Mouse (Mus musculus) ES-Bruce4 (cell line): ENCODE measurements around the gene Tmem125. TPM values are rescaled to one million over a fixed set of nuclear protein-coding genes. Genes with fewer than 3 reads are reported as not detected.
"Not testable (repeated sequence)": the region's sequence is repeated elsewhere in the genome, so short reads cannot be mapped to it uniquely, and the experiment has no call there.

Experiments
- H3K27ac ChIP-seq: 2 replicates; pipeline ENCODE4 v1.5.1; 2012; ENCODE audit warnings: low read length, inconsistent platforms; ENCODE audit not compliant: insufficient read depth
- H3K27me3 ChIP-seq: 2 replicates; pipeline ENCODE4 v1.6.1; 2012; ENCODE audit warnings: mild to moderate bottlenecking, low read length, inconsistent platforms; ENCODE audit not compliant: control insufficient read depth, poor library complexity, insufficient read depth, severe bottlenecking
- H3K36me3 ChIP-seq: 2 replicates; pipeline ENCODE4 v1.6.1; 2012; ENCODE audit warnings: inconsistent platforms, mild to moderate bottlenecking, low read length, moderate library complexity; ENCODE audit not compliant: control insufficient read depth, poor library complexity, insufficient read depth, severe bottlenecking
- H3K4me1 ChIP-seq: one replicate; pipeline ENCODE4 v1.8.1; 2011; ENCODE audit warnings: low read length; ENCODE audit not compliant: control insufficient read depth, insufficient read depth
- H3K4me3 ChIP-seq: 2 replicates; pipeline ENCODE4 v1.5.1; 2011; ENCODE audit warnings: low read depth, mild to moderate bottlenecking, low read length
- H3K9ac ChIP-seq: 2 replicates; pipeline ENCODE4 v1.6.1; 2012; ENCODE audit warnings: low read depth, mild to moderate bottlenecking, inconsistent platforms; ENCODE audit not compliant: poor library complexity, severe bottlenecking
- H3K9me3 ChIP-seq: replicated peaks from 2 replicates; pipeline ENCODE4 v1.6.1; 2012; ENCODE audit warnings: mild to moderate bottlenecking, low read length, inconsistent platforms; ENCODE audit not compliant: control insufficient read depth, poor library complexity, insufficient read depth, severe bottlenecking
- CTCF ChIP-seq: IDR thresholded peaks from one replicate; pipeline ENCODE4 v1.8.1; 2011; ENCODE audit warnings: low read depth, low read length
- EP300 ChIP-seq: IDR thresholded peaks from 2 replicates; pipeline ENCODE4 v1.6.1; 2011; ENCODE audit warnings: low read depth, low read length; ENCODE audit not compliant: insufficient read depth
- POLR2A ChIP-seq: IDR thresholded peaks from one replicate; pipeline ENCODE4 v1.8.1; 2011; ENCODE audit warnings: low read length; ENCODE audit not compliant: insufficient read depth
- polyA plus RNA-seq: library from polyadenylated mRNA; stranded (reverse); fragments of >200 nt; gene quantifications from 2 replicates; pipeline ENCODE4 v1.2.4, GENCODE M21; 2011; ENCODE audit warnings: low read depth; ENCODE audit not compliant: missing spikeins, insufficient read depth, insufficient read length

Gene Tmem125
- polyA plus RNA-seq, 1 experiment, result 11.9 TPM

DNA sequence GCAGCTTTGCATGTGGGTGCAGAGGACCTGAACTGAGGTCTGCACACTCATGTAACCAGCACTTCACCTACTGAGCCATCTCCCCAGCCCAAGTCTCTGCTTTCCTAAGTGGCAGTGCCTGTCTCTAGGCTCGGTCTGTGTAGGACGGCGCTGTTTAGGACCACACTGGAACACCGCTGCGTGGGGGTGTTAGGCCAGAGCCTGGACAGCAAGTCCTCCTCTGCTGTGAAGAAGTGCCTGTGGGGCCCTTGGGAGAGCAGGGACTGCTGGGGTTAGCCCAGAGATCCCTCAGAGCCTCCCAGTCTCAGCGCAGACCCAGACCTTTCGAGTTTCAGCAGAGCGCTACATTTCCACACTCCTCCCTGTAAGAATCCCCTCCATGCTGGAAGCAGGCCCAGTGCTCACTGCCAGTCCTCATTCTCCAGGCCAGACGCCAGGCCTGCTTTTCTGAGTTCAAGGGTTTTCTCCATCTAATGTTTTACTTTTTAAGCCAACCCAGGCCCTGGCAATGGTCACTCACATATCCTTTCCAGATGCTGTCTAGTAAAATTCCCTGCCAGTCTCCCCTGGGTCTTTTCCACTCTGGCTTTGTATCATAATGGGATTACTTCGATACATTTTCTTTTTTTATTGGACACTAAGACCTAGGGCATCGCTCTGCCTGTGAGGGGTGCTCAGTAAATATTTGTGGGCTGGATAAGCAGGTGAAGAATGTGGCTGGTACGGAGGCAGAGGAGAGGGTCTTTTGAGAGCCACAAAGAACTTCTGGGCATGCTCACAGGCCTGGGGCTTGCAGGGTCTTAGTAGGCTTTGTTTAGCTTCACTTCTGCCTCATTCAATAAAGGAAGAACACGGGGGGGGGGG, 20.4 kb upstream of the Tmem125 start:
- Histone ChIP-seq H3K4me3 (no peak overlapping the region), H3K9ac (no peak overlapping the region), H3K4me1 (no peaks in the 10 kb centered on the region), H3K27ac (no peak overlapping the region), H3K36me3 (no peaks in the 10 kb centered on the region), H3K9me3 (no peaks in the 10 kb centered on the region), H3K27me3 (no peaks in the 10 kb centered on the region)
- TF ChIP-seq EP300, result no peak

DNA sequence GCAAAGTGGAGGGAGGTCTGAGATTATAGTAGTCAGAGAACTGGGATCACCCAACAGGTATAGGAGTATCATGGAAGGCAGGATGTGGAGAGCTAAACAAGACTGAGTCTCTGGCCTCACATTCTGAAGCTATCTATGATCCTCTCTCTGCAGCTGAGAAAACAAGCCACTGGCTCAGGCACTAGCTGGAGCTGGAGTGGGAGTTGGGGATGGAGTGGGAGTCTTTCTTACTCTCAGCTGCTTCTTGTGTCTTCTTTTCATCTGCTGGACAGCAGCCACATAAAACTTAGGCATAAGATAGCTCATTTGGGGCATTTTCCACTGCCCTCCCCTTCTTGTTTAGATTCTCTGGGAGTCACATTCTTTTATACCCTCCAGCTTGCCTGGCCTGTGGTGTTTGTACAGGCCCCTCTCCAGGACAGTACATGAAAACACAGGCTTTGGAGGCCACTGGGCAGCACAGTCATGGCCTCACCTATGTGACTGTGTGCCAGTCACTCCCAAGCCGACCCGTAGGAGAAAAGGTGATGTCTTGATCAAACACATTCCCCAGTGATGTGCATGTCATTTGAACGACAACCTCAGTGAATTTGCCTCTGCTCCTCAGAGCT, 9.3 kb upstream of the Tmem125 start:
- TF ChIP-seq POLR2A (no peak), CTCF (no peak), EP300 (no peak)
- Histone ChIP-seq H3K9me3 (no peaks in the 10 kb centered on the region), H3K36me3 (no peaks in the 10 kb centered on the region), H3K4me3 (no peak overlapping the region), H3K4me1 (no peaks in the 10 kb centered on the region), H3K27me3 (no peaks in the 10 kb centered on the region), H3K27ac (no peak overlapping the region), H3K9ac (no peak overlapping the region)

DNA sequence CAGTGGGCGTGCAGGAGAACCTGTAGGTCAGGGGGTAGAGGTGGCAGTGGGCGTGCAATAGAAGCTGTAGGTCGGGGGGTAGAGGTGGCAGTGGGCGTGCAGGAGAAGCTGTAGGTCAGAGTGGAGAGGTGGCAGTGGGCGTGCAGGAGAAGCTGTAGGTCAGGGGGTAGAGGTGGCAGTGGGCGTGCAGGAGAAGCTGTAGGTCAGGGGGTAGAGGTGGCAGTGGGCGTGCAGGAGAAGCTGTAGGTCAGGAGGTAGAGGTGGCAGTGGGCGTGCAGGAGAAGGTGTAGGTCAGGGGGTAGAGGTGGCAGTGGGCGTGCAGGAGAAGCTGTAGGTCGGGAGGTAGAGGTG, 4.3 kb upstream of the Tmem125 start:
- H3K4me3 ChIP-seq, H3K36me3 ChIP-seq, H3K9ac ChIP-seq, H3K27ac ChIP-seq, H3K4me1 ChIP-seq, H3K9me3 ChIP-seq, H3K27me3 ChIP-seq: not testable (repeated sequence)

DNA sequence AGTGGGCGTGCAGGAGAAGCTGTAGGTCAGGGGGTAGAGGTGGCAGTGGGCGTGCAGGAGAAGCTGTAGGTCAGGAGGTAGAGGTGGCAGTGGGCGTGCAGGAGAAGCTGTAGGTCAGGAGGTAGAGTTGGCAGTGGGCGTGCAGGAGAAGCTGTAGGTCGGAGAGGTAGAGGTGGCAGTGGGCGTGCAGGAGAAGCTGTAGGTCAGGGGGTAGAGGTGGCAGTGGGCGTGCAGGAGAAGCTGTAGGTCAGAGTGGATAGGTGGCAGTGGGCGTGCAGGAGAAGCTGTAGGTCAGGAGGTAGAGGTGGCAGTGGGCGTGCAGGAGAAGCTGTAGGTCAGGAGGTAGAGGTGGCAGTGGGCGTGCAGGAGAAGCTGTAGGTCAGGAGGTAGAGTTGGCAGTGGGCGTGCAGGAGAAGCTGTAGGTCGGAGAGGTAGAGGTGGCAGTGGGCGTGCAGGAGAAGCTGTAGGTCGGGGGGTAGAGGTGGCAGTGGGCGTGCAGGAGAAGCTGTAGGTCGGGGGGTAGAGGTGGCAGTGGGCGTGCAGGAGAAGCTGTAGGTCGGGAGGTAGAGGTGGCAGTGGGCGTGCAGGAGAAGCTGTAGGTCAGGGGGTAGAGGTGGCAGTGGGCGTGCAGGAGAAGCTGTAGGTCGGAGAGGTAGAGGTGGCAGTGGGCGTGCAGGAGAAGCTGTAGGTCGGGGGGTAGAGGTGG, 3.7 kb upstream of the Tmem125 start:
- not testable (repeated sequence) for H3K9ac ChIP-seq, H3K27ac ChIP-seq, H3K9me3 ChIP-seq, H3K4me1 ChIP-seq, H3K27me3 ChIP-seq, H3K36me3 ChIP-seq, H3K4me3 ChIP-seq

DNA sequence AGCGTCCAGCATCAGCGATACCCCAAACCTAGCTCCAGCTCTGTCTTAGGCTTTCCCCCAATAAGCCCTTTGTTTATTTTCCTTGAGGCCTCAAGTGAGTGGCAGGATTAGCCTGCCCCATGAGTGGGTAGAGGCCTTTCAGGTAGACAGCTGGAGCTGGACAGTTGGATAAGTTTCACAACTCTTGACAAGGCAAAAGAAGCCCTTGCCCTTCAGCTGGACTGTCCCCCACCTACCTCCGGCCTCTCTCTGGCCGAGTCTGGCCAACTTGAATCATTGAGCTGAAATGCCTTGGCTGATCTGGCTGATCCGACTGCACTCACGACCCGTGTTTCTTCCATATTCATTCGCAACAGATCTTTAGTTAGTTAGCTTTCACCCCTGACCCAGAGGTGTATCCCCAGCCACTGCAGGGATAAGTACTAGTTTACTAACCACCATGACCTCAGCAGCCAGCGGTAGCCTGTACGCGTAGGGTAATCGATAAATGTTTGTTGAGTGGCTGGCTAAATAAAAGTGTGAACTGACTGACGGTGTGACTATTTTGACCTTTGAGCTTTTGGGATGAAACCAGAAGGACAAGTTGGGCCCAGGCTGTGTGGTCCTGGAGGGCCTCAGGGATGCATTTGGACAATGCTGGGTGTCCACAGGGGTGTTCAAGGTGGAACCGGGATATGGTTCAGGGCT, 740 bp upstream of the Tmem125 start:
- no peaks in the 10 kb centered on the region for H3K9me3 ChIP-seq
- no peaks in the 10 kb centered on the region for H3K27me3 ChIP-seq
- TF ChIP-seq POLR2A (no peak), CTCF (no peak), EP300 (no peak)
- H3K36me3 ChIP-seq, result no peaks in the 10 kb centered on the region
- peaks cover 4% of the 10 kb centered on the region for H3K4me1 ChIP-seq
- peak overlapping the region; percentile 65 for H3K4me3 ChIP-seq
- H3K27ac ChIP-seq, result peak overlapping the region; percentile 73
- peak overlapping the region; percentile 62 for H3K9ac ChIP-seq

DNA sequence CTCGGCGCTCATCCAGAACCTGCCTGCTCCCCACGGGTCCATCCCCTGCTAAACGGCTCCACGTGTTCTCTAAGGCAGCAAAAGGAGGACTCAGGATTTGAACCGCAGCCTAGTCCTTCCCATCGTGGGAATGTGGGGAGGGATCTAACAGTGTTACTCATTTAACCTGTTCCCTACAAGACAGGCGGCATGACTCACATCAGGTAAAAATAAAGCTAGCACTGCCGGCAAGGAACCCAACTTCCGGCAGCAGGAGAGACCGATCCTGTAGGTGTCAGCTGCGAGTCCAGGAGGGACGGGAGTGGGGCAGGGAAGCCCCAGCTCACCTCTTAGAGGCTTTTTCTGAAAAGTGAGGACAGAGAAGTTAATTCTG, 700 bp downstream of the Tmem125 start:
- Histone ChIP-seq H3K27ac (peak overlapping the region; percentile 55), H3K36me3 (no peaks in the 10 kb centered on the region), H3K27me3 (no peaks in the 10 kb centered on the region), H3K9ac (peak overlapping the region; percentile 62), H3K4me3 (peak overlapping the region; percentile 65), H3K9me3 (no peaks in the 10 kb centered on the region), H3K4me1 (peaks cover 7% of the 10 kb centered on the region)
- TF ChIP-seq CTCF, result no peak
- no peak for TF ChIP-seq EP300
- no peak for TF ChIP-seq POLR2A
